Mouse (Mus musculus): ENCODE results near the gene Adgrb2. TPM values are rescaled to one million over a fixed set of nuclear protein-coding genes. Genes with fewer than 3 reads are reported as not detected.

Adgrb2 gene
- polyA plus RNA-seq, 1 experiment from 2014 or later: 0.22 TPM

DNA sequence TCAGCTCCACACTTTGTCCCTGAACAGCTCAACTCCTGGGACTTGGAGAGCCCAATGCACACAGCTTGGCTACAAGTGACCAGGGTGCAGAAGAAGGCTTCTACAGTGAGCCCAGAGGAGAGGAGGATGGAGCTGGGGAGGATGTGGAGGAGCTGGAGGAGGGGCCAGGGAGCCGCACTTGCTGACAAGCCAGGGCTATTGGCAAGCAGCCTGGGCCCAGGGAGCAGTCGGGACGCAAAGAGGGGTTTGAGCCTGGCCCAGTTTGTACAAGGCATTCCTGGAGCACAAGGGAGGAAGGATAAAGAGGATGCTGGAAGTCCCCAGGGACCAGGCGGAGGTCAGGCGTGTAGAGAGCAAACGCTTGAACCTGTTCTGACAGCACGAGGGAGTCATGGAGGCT is 12.7 kb upstream of the Adgrb2 start:
- H3K9me3 ChIP-seq (replicated peaks): no peaks in the 10 kb centered on the region
- H3K4me2 ChIP-seq: no peak overlapping the region
- no peaks in the 10 kb centered on the region for H3K4me1 ChIP-seq (replicated peaks)
- no peaks in the 10 kb centered on the region for H3K36me3 ChIP-seq (replicated peaks)
- H3K4me3 ChIP-seq (replicated peaks): no peak overlapping the region
- no peak overlapping the region for H3K9ac ChIP-seq
- no peak overlapping the region for H3K27ac ChIP-seq (replicated peaks)
- 45% methylated on average over 7 of the region's 7 CpGs for WGBS (ENCODE audit: insufficient replicate concordance)
- H3K27me3 ChIP-seq: peaks cover 59% of the 10 kb centered on the region
- no peak for ATAC-seq (ENCODE audit: insufficient read depth)

DNA sequence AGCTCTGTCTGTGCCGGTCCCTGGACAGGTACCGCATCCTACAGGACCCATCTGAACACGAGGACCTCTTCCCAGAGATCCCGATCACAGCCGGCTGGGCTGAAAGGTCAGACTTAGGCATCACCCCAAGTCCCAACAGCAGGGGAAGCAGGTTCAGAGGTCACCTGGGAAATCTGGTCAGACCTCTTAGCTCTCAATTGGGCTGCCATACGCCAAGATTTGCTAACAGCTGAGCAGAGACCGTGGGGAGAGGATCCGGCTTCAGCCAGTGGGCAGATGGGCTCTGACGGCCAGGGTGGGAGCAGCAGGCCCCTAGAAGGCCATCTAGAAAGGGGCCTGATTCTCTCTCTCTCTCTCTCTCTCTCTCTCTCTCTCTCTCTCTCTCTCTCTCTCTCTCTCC is 10.4 kb upstream of the Adgrb2 start:
- no peak overlapping the region for H3K9ac ChIP-seq
- H3K27me3 ChIP-seq: peaks cover 48% of the 10 kb centered on the region
- H3K9me3 ChIP-seq (replicated peaks): no peaks in the 10 kb centered on the region
- 47% methylated on average over 9 of the region's 9 CpGs for WGBS (ENCODE audit: insufficient replicate concordance)
- no peak overlapping the region for H3K27ac ChIP-seq (replicated peaks)
- no peak overlapping the region for H3K4me2 ChIP-seq
- no peaks in the 10 kb centered on the region for H3K36me3 ChIP-seq (replicated peaks)
- H3K4me1 ChIP-seq (replicated peaks): no peaks in the 10 kb centered on the region
- H3K4me3 ChIP-seq (replicated peaks): no peak overlapping the region
- no peak for ATAC-seq (ENCODE audit: insufficient read depth)

- H3K27ac ChIP-seq (replicated peaks): no peak overlapping the region
- no peak overlapping the region for H3K4me3 ChIP-seq (replicated peaks)
- H3K36me3 ChIP-seq (replicated peaks): no peaks in the 10 kb centered on the region
- H3K9me3 ChIP-seq (replicated peaks): no peaks in the 10 kb centered on the region
- H3K9ac ChIP-seq: no peak overlapping the region
- 43% methylated on average over 4 of the region's 4 CpGs for WGBS (ENCODE audit: insufficient replicate concordance)
- no peaks in the 10 kb centered on the region for H3K4me1 ChIP-seq (replicated peaks)
- H3K27me3 ChIP-seq: peaks cover 63% of the 10 kb centered on the region
- no peak for ATAC-seq (ENCODE audit: insufficient read depth)
- no peak overlapping the region for H3K4me2 ChIP-seq
Measured at GRCm38 (mm10) chr4:129977256-129977655, 7.4 kb upstream of the Adgrb2 start.

- Histone ChIP-seq H3K36me3 (replicated peaks) (no peaks in the 10 kb centered on the region), H3K9me3 (replicated peaks) (no peaks in the 10 kb centered on the region), H3K4me1 (replicated peaks) (no peaks in the 10 kb centered on the region), H3K9ac (no peak overlapping the region), H3K27me3 (peaks cover 64% of the 10 kb centered on the region), H3K4me3 (replicated peaks) (no peak overlapping the region), H3K27ac (replicated peaks) (no peak overlapping the region), H3K4me2 (no peak overlapping the region)
- WGBS (ENCODE audit: insufficient replicate concordance): 48% methylated on average over 4 of the region's 4 CpGs
- no peak for ATAC-seq (ENCODE audit: insufficient read depth)
Measured at GRCm38 (mm10) chr4:129978227-129978626, 6.4 kb upstream of the Adgrb2 start.

- WGBS (ENCODE audit: insufficient replicate concordance): 50% methylated on average over 4 of the region's 4 CpGs
- no peak overlapping the region for H3K9ac ChIP-seq
Measured at GRCm38 (mm10) chr4:129978930-129979329, 5.7 kb upstream of the Adgrb2 start.

GRCm38 (mm10) chr4:129981657-129982056 is 3.0 kb upstream of the Adgrb2 start:
- WGBS (ENCODE audit: insufficient replicate concordance): 60% methylated on average over 11 of the region's 11 CpGs
- no peak overlapping the region for H3K27ac ChIP-seq (replicated peaks)
- peaks cover 78% of the 10 kb centered on the region for H3K27me3 ChIP-seq
- ATAC-seq (ENCODE audit: insufficient read depth): no peak
- H3K9ac ChIP-seq: no peak overlapping the region
- no peaks in the 10 kb centered on the region for H3K36me3 ChIP-seq (replicated peaks)
- H3K4me1 ChIP-seq (replicated peaks): peaks cover 17% of the 10 kb centered on the region; the same call in 1 of the 2 replicates
- H3K9me3 ChIP-seq (replicated peaks): no peaks in the 10 kb centered on the region
- H3K4me3 ChIP-seq (replicated peaks): no peak overlapping the region
- no peak overlapping the region for H3K4me2 ChIP-seq

More at GRCm38 (mm10) chr4:129978930-129979329, 5.7 kb upstream of the Adgrb2 start:
- H3K27me3 ChIP-seq: peaks cover 64% of the 10 kb centered on the region
- H3K36me3 ChIP-seq (replicated peaks): no peaks in the 10 kb centered on the region
- no peak overlapping the region for H3K27ac ChIP-seq (replicated peaks)
- no peak overlapping the region for H3K4me3 ChIP-seq (replicated peaks)
- no peak overlapping the region for H3K4me2 ChIP-seq
- H3K4me1 ChIP-seq (replicated peaks): 0 out of 2 replicates have a peak, but pooled peaks cover 3% of the 10 kb centered on the region
- H3K9me3 ChIP-seq (replicated peaks): no peaks in the 10 kb centered on the region
- ATAC-seq (ENCODE audit: insufficient read depth): no peak

GRCm38 (mm10) chr4:129983046-129983445 is 1.6 kb upstream of the Adgrb2 start:
- peaks cover 24% of the 10 kb centered on the region for H3K4me1 ChIP-seq (replicated peaks)
- no peak overlapping the region for H3K4me2 ChIP-seq
- no peaks in the 10 kb centered on the region for H3K9me3 ChIP-seq (replicated peaks)
- WGBS (ENCODE audit: insufficient replicate concordance): 17% methylated on average over 5 of the region's 5 CpGs
- no peaks in the 10 kb centered on the region for H3K36me3 ChIP-seq (replicated peaks)
- ATAC-seq (ENCODE audit: insufficient read depth): no peak
- H3K27me3 ChIP-seq: peaks cover 92% of the 10 kb centered on the region
- H3K27ac ChIP-seq (replicated peaks): no peak overlapping the region
- no peak overlapping the region for H3K4me3 ChIP-seq (replicated peaks)
- no peak overlapping the region for H3K9ac ChIP-seq

GRCm38 (mm10) chr4:129983764-129984420 is 778 bp upstream of the Adgrb2 start:
- Histone ChIP-seq H3K4me2 (peak overlapping the region; percentile 65; the same call in 1 of the 2 replicates), H3K9me3 (replicated peaks) (no peaks in the 10 kb centered on the region), H3K9ac (no peak overlapping the region), H3K36me3 (replicated peaks) (no peaks in the 10 kb centered on the region), H3K4me1 (replicated peaks) (peaks cover 25% of the 10 kb centered on the region), H3K27ac (replicated peaks) (no peak overlapping the region), H3K4me3 (replicated peaks) (peak overlapping the region; percentile 46), H3K27me3 (peaks cover 95% of the 10 kb centered on the region)
- WGBS (ENCODE audit: insufficient replicate concordance): 5% methylated on average over 15 of the region's 15 CpGs
- ATAC-seq (ENCODE audit: insufficient read depth): no peak

DNA sequence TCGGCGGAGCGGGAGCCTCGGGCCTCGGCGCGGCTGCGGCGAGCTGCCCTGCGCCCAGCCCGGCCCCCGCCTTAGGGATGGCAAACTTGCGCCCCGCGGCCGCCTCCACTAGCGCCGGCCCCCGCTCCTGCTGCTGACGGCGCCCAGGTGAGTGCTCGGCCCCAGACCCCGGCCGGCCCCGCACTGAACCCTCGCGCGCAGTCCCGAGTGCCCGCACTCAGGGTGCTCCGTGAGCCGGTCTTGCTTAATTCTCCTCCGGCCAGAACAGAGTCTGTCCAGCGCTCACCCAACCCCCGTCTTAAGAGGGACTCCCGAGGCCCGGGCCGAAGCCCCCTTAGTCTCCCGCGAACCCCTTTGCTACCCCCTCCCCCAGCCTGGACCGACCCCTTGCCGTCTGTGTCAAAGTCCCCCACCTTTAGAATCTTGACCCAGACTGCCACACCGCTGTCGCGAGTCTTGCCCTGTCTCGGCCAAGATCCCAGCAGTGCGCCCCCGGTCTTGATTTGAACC is 546 bp downstream of the Adgrb2 start:
- H3K4me1 ChIP-seq (replicated peaks): peaks cover 25% of the 10 kb centered on the region
- H3K27ac ChIP-seq (replicated peaks): no peak overlapping the region
- H3K36me3 ChIP-seq (replicated peaks): no peaks in the 10 kb centered on the region
- H3K4me3 ChIP-seq (replicated peaks): peak overlapping the region; percentile 46
- H3K27me3 ChIP-seq: peaks cover 99% of the 10 kb centered on the region
- 1% methylated on average over 45 of the region's 48 CpGs for WGBS (ENCODE audit: insufficient replicate concordance)
- ATAC-seq (ENCODE audit: insufficient read depth): no peak
- peak overlapping the region; percentile 65 for H3K4me2 ChIP-seq
- H3K9ac ChIP-seq: no peak overlapping the region
- no peaks in the 10 kb centered on the region for H3K9me3 ChIP-seq (replicated peaks)

DNA sequence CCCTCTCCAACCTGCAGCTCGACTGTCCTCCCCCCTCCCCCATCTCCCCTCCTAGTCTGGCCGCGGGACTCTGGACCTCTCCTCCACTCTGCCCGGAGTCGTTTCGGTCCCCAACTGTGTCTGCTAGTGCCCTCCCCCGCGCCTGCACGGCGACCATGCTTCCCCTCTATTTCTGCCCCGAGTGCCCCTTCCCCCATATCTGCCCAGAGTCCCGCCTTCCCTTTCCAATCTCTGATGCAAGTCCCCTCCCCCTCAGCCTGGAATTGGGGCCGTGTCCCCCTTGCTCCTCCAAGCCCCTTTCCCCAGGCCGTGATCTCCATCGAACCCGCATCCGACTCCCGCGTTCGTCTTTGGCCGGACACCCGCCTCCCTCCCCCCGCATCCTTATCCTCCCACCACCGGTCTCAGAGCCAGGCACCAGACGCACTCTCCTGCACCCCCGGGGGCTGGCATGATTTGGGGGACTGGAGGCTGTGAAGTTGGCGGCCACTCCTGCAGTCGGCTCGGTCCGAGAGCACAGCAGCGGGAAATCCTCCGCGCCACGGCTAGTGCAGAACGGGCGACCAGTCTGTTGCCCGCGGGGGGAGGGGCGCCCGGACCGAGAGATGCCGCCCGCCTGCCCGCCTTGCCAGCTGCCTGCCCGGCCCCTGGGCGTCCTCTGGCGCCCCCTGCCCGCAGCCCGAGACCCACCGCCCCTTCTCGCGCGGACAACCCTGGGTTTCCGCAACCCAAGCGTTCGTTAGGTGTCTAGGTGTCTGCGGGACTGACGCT is 1.2 kb downstream of the Adgrb2 start:
- no peak for ATAC-seq (ENCODE audit: insufficient read depth)
- WGBS (ENCODE audit: insufficient replicate concordance): 2% methylated on average over 58 of the region's 58 CpGs
- no peaks in the 10 kb centered on the region for H3K36me3 ChIP-seq (replicated peaks)
- no peak overlapping the region for H3K27ac ChIP-seq (replicated peaks)
- H3K9me3 ChIP-seq (replicated peaks): no peaks in the 10 kb centered on the region
- no peak overlapping the region for H3K9ac ChIP-seq
- H3K4me2 ChIP-seq: peak overlapping the region; percentile 65
- H3K27me3 ChIP-seq: peaks cover 95% of the 10 kb centered on the region
- peaks cover 25% of the 10 kb centered on the region for H3K4me1 ChIP-seq (replicated peaks)
- peak overlapping the region; percentile 46 for H3K4me3 ChIP-seq (replicated peaks)

GRCm38 (mm10) chr4:129987825-129988504 is 3.3 kb downstream of the Adgrb2 start:
- H3K9ac ChIP-seq: no peak overlapping the region
- WGBS (ENCODE audit: insufficient replicate concordance): under 1% methylated on average over 52 of the region's 53 CpGs

More at GRCm38 (mm10) chr4:129987825-129988504, 3.3 kb downstream of the Adgrb2 start:
- peaks cover 25% of the 10 kb centered on the region for H3K4me1 ChIP-seq (replicated peaks)
- H3K36me3 ChIP-seq (replicated peaks): no peaks in the 10 kb centered on the region
- H3K4me2 ChIP-seq: peak overlapping the region; percentile 62
- no peak overlapping the region for H3K27ac ChIP-seq (replicated peaks)
- peaks cover 79% of the 10 kb centered on the region for H3K27me3 ChIP-seq
- H3K4me3 ChIP-seq (replicated peaks): peak overlapping the region; percentile 46
- no peak for ATAC-seq (ENCODE audit: insufficient read depth)
- no peaks in the 10 kb centered on the region for H3K9me3 ChIP-seq (replicated peaks)

All from liver, embryonic 15.5 days (tissue).